Comparison of ENCODE assay signal across 8 mouse cellular contexts in the genomic region with DNA sequence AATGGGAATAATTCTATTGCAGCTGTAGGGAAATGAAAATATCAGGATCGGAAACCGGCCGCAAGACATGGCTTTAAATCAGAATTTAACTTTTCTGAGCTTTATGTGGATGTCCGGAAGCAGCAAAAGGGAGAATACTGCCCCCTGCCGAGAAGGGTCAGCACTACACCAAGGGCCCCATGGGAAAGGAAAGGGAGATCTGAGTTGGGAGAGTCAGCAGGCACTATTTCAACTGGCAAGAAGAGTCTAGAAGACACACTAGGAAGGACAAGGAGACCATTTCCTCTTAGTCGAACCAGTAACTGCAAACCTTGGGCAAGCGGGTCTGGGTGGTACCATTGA. TPM values are rescaled to one million over a fixed set of nuclear protein-coding genes. Genes with fewer than 3 reads are reported as not detected.
DNase-seq lines count a peak whose midpoint lies in the region; ATAC-seq and TF ChIP-seq lines count a peak whose summit lies in the region.

No protein-coding gene starts in this region.

- H3K4me1 ChIP-seq in hindbrain, embryonic 11.5 days (replicated peaks; ENCODE audit: control insufficient read depth, insufficient read depth, low read length): 0 out of 2 replicates have a peak, but pooled peaks cover 6% of the 10 kb centered on the region
- peaks cover 6% of the 10 kb centered on the region; the same call in 1 of the 2 replicates for H3K4me1 ChIP-seq in lung, postnatal 0 days (ENCODE audit: insufficient read depth, low read depth, low read length)

- peak; percentile 85 for TF ChIP-seq CTCF in lung, postnatal 0 days (IDR thresholded peaks at IDR 0.05)

- no peaks in the 10 kb centered on the region for H3K9me3 ChIP-seq in hindbrain, embryonic 11.5 days (ENCODE audit: control insufficient read depth, low read length)
- no peaks in the 10 kb centered on the region for H3K9me3 ChIP-seq in lung, postnatal 0 days (ENCODE audit: low read length)

- no peak overlapping the region; the same call in 1 of the 2 replicates for H3K27ac ChIP-seq in hindbrain, embryonic 11.5 days (ENCODE audit: low read depth, low read length)
- no peak overlapping the region for H3K27ac ChIP-seq in lung, postnatal 0 days (ENCODE audit: low read length)

- H3K4me3 ChIP-seq in hindbrain, embryonic 11.5 days (ENCODE audit: low read depth, low read length): peak overlapping the region; percentile 69
- H3K4me3 ChIP-seq in lung, postnatal 0 days (ENCODE audit: low read depth, low read length): peak overlapping the region; percentile 51

- DNase-seq in MN1 (ENCODE audit: low spot score): peak; percentile 83
- peak; percentile 94 for DNase-seq in cerebellum, adult 9-10 months
- peak; percentile 66 to 94 for DNase-seq in frontal cortex, adult 2 months (ENCODE audit: extremely low spot score in 1 of 2, low spot score in 1 of 2)
- DNase-seq in hindbrain, embryonic 11.5 days (ENCODE audit: low spot score): peak; percentile 93
- peak; percentile 82 for DNase-seq in layer of hippocampus, adult 9-11 months
- peak; percentile 76 for DNase-seq in lung, postnatal 0 days (ENCODE audit: low spot score)
- peak; percentile 57 for DNase-seq in ovary, postnatal 10 days (ENCODE audit: low spot score)
- DNase-seq in thymus, postnatal 10 days (ENCODE audit: low spot score in 2 of 2): peak; percentile 58 to 86

- 3% methylated on average over 7 of the region's 7 CpGs for WGBS in hindbrain, embryonic 11.5 days
- WGBS in lung, postnatal 0 days: 5% methylated on average over 7 of the region's 7 CpGs

- no peaks in the 10 kb centered on the region for H3K36me3 ChIP-seq in hindbrain, embryonic 11.5 days (ENCODE audit: control insufficient read depth, insufficient read depth, low read length)
- H3K36me3 ChIP-seq in lung, postnatal 0 days (ENCODE audit: insufficient read depth, low read length): no peaks in the 10 kb centered on the region

- H3K9ac ChIP-seq in hindbrain, embryonic 11.5 days (ENCODE audit: low read depth, low read length): 0 out of 2 replicates have a peak overlapping the region, but pooled peaks have one; percentile 84
- no peak overlapping the region for H3K9ac ChIP-seq in lung, postnatal 0 days (replicated peaks; ENCODE audit: low read depth)

- TF ChIP-seq EP300 in lung, postnatal 0 days (IDR thresholded peaks at IDR 0.05): no peak

- H3K27me3 ChIP-seq in hindbrain, embryonic 11.5 days (ENCODE audit: control insufficient read depth, insufficient read depth, low read length): peaks cover 3% of the 10 kb centered on the region; the same call in 1 of the 2 replicates
- peaks cover 17% of the 10 kb centered on the region; the same call in 1 of the 2 replicates for H3K27me3 ChIP-seq in lung, postnatal 0 days (replicated peaks; ENCODE audit: insufficient read depth, low read length)

- peak; percentile 41 for ATAC-seq in hindbrain, embryonic 11.5 days (ENCODE audit: low FRiP score)
- ATAC-seq in lung, postnatal 0 days: peak; percentile 27; the same call in 1 of the 2 replicates

- peak overlapping the region; percentile 90 for H3K4me2 ChIP-seq in hindbrain, embryonic 11.5 days (replicated peaks; ENCODE audit: low read depth, low read length)
- peak overlapping the region; percentile 89 for H3K4me2 ChIP-seq in lung, postnatal 0 days (replicated peaks; ENCODE audit: low read depth, low read length)

RNA-seq across cellular contexts. Expression of a gene that starts 0.8 kb away (rescaled TPM):
- polyA plus RNA-seq in frontal cortex, adult 2 months (2012; rRNA removed): 85.7 and 92.4 TPM in 2 replicates
- polyA plus RNA-seq in hindbrain, embryonic 11.5 days (2014; fragmentation: Nextera tagmentation; extraction: Ambion mirVana): 2.6 and 3.1 TPM in 2 replicates
- polyA plus RNA-seq in lung, postnatal 0 days (2015; fragmentation: Nextera tagmentation; extraction: Ambion mirVana): not detected in 2 replicates

RNA-seq across cellular contexts. Expression of a gene that starts 24.2 kb away (rescaled TPM):
- 59.7 and 69.8 TPM in 2 replicates for polyA plus RNA-seq in frontal cortex, adult 2 months (2012; rRNA removed)
- polyA plus RNA-seq in hindbrain, embryonic 11.5 days (2014; fragmentation: Nextera tagmentation; extraction: Ambion mirVana): 57.5 and 60.1 TPM in 2 replicates
- 166 and 183 TPM in 2 replicates for polyA plus RNA-seq in lung, postnatal 0 days (2015; fragmentation: Nextera tagmentation; extraction: Ambion mirVana)

RNA-seq across cellular contexts. Expression of a gene that starts 38.8 kb away (rescaled TPM):
- polyA plus RNA-seq in frontal cortex, adult 2 months (2012; rRNA removed): 9.0 and 9.1 TPM in 2 replicates
- polyA plus RNA-seq in hindbrain, embryonic 11.5 days (2014; fragmentation: Nextera tagmentation; extraction: Ambion mirVana): 1.4 and 1.5 TPM in 2 replicates
- 0.05 TPM in 1 of 2 replicates, not detected in the other for polyA plus RNA-seq in lung, postnatal 0 days (2015; fragmentation: Nextera tagmentation; extraction: Ambion mirVana)

RNA-seq across cellular contexts. Expression of a gene that starts 47.8 kb away (rescaled TPM):
- 0.23 and 0.52 TPM in 2 replicates for polyA plus RNA-seq in frontal cortex, adult 2 months (2012; rRNA removed)
- 0.43 and 1.3 TPM in 2 replicates for polyA plus RNA-seq in hindbrain, embryonic 11.5 days (2014; fragmentation: Nextera tagmentation; extraction: Ambion mirVana)
- polyA plus RNA-seq in lung, postnatal 0 days (2015; fragmentation: Nextera tagmentation; extraction: Ambion mirVana): 21.8 TPM in 2 replicates

Comparison
In these comparisons a context has a peak if more than half of its experiments do, and no peak if none do; other contexts are left out.
1. RNA of a gene that starts 0.8 kb away (polyA plus RNA-seq): 85.7 to 92.4 TPM in frontal cortex, adult 2 months; 2.6 to 3.1 TPM in hindbrain, embryonic 11.5 days and not detected in lung, postnatal 0 days; every median in the first group is over 10 times any median in the second.
2. Peak in every context shown above with its lines, with median percentiles within 50 percentile points of each other: DNase-seq.